Mouse (Mus musculus): ENCODE measurements at regions not wholly inside any gene's neighbourhood (a gene's known extent, or its start where the extent isn't known, plus 50 kb on each side); places are given as distances from the start of the nearest gene placed in this dataset.

DNA sequence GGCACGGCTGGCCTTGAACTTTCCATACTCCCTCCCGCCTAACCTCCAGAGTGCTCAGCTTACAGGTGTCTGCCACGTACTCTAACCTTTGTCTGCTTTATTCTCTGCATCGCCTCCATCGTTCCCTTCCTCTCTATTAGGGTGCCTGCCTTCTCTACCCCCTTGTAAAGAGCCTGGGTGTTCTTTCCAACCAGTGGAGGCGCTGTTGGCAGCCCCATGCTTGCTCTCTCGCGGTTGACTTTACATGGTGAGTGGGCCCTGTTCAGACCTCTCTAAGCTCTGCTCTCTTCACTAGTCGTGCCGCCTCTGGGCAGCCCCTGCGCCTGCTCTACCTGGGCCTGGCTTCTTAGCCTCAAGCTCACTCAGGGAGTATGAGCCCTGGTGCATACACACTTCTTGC lies 74.0 kb upstream of the Sox2 start:
- peak; percentile 34 for TF ChIP-seq CTCF (IDR thresholded peaks at IDR 0.05; ENCODE audit: low read depth)
- TF ChIP-seq EP300 (optimal IDR thresholded peaks at IDR 0.05), result no peak

All from stomach, postnatal 0 days (tissue).